Mouse (Mus musculus): ENCODE measurements at regions not wholly inside any gene's neighbourhood (a gene's known extent, or its start where the extent isn't known, plus 50 kb on each side); places are given as distances from the start of the nearest gene placed in this dataset.

- TF ChIP-seq CTCF (IDR thresholded peaks at IDR 0.05; ENCODE audit: insufficient read depth, low read length) (no peak), POLR2A (IDR thresholded peaks at IDR 0.05; ENCODE audit: borderline replicate concordance, extremely low read depth, low read depth, low read length) (no peak)
Measured at GRCm38 (mm10) chr4:84120330-84120729, 554.7 kb downstream of the Bnc2 start.
